Mouse (Mus musculus) lung, adult 2 months (tissue): ENCODE data around the gene Btg3. TPM values are rescaled to one million over a fixed set of nuclear protein-coding genes. Genes with fewer than 3 reads are reported as not detected.

Source experiments
- DNase-seq: peaks from one replicate; pipeline ENCODE4 v3.0.0; 2022
- H3K4me1 ChIP-seq: fragments of 200-500 bp; 2 replicates; pipeline ENCODE4 v1.6.1; 2011; ENCODE audit warnings: low read length; ENCODE audit not compliant: control insufficient read depth, insufficient read depth
- H3K4me3 ChIP-seq: fragments of 200-500 bp; replicated peaks from 2 replicates; pipeline ENCODE3; 2011; ENCODE audit warnings: low read depth, mild to moderate bottlenecking, control low read depth, low read length; ENCODE audit errors: extremely low read depth
- CTCF ChIP-seq: fragments of 200-500 bp; IDR thresholded peaks from 2 replicates; pipeline ENCODE4 v1.5.1; 2011; ENCODE audit warnings: mild to moderate bottlenecking, low read length, control low read depth; ENCODE audit not compliant: insufficient read depth
- POLR2A ChIP-seq: fragments of 200-500 bp; IDR thresholded peaks from 2 replicates; pipeline ENCODE4 v1.6.1; 2011; ENCODE audit warnings: low read depth, mild to moderate bottlenecking, control low read depth, low read length, borderline replicate concordance; ENCODE audit errors: extremely low read depth
- WGBS: fragments of 180-500 bp; shearing (Covaris S2); methylation state at CpG from one replicate; pipeline ENCODE4 v1.1.7; 2018; 5-methylcytosine and 5-hydroxymethylcytosine counted together
- polyA plus RNA-seq: library from polyadenylated mRNA; depleted of rRNA; stranded (reverse); fragments of >200 nt; gene quantifications from 2 replicates; pipeline ENCODE4 v1.2.3, GENCODE M21; 2012; rRNA removed

The Btg3 gene
- polyA plus RNA-seq, 1 experiment: 10.3 TPM

DNA sequence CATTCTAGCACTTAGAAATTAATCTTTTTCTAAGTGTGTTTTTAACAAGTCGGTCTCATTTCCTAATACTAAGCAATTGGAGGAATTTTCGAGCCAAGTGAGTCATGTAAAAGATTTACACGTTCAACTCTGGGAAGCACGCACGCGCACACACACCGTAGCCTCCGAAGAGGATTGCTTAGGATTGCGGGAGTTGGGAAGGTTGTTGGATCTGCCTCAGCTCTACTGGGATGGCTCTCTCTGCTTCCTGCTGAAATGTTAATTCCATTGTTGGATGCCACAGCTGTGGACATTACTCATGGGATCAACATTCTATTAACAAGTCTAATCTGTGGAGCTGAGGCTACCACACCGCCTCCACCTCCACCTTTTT lies 74.3 kb downstream of the Btg3 start:
- Histone ChIP-seq H3K4me3 (peak overlapping the region; percentile 92), H3K4me1 (peaks cover 2% of the 10 kb centered on the region; the same call in 1 of the 2 replicates)
- TF ChIP-seq POLR2A (no peak), CTCF (no peak)
- no peak for DNase-seq
- 11% methylated on average over 10 of the region's 10 CpGs for WGBS

DNA sequence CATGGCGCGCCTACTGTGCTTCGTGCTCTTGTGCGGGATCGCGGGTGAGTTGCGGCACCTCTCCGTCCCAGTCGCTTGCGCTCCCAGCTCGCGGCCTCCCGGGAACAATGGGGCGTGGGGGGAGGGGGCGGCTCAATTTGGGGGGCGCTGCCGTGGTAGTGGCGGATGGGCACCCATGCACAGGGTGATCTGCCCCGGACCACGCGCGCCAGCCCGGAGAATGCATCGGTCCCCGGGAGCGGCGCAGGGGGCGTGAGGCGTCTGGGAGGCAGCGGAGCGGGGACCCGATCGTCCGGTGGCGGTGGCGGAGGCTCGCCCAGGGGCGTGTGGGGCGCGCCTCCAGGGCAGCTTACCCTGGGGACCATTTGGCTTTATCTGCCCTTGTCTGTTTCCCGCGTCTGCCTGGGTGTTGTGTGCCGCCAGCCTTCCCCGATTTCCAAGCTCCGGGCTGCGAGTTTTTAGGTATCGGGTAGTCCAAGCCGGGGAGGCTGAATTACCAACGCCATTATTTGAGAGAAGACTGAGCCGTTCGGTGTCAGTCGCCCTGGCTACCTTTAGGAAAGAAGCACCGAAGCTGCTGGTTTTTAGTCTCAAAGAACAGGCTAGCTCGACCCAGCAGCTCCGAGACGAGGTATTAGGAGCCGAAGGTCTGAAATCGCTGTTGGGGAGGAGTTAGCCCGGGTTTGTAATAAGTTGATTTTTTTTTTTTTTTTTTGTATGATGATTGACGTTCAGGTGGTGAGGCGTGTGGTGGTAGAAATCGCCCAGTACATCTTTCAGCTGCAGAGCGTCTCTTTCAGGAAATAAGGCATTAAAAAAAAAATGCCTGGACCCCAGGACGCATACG lies 74.9 kb downstream of the Btg3 start:
- TF ChIP-seq CTCF (no peak), POLR2A (no peak)
- Histone ChIP-seq H3K4me1 (peaks cover 2% of the 10 kb centered on the region; the same call in 1 of the 2 replicates), H3K4me3 (peak overlapping the region; percentile 92)
- under 1% methylated on average over 65 of the region's 65 CpGs for WGBS
- DNase-seq: peak; percentile 52

GRCm38 (mm10) chr16:78301183-78301830 lies 75.7 kb downstream of the Btg3 start, which contains the start of gene Cxadr:
Gene Cxadr, plus strand, starts transcription at chr16:78301489.
- WGBS: 2% methylated on average over 34 of the region's 34 CpGs
- Histone ChIP-seq H3K4me3 (peak within 1 kb of the TSS; percentile 92), H3K4me1 (peaks cover 2% of the 10 kb centered on the region; the same call in 1 of the 2 replicates)
- TF ChIP-seq POLR2A (peak; percentile 51; the same call in 1 of the 2 replicates), CTCF (no peak)
- DNase-seq: peak; percentile 79

DNA sequence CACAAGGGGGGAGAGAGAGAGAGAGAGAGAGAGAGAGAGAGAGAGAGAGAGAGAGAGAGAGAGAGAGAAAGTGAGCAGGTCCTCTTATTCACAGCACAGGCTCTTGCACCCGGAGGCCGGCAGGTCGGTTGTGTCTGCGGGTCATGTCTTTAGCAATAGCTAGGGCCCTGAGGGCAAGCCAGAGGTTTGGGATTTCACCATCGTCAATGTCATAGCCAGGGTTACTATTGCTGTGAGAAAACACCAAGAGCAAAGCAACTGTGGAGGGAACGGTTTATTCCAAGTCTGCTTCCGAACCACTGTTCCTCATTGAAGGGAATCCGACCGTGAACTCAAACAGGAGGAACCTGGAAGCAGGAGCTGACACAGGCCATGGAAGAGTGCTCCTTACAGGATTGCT lies 80.9 kb downstream of the Btg3 start:
- WGBS: 81% methylated on average over 9 of the region's 9 CpGs
- Histone ChIP-seq H3K4me1 (no peaks in the 10 kb centered on the region; the same call in 1 of the 2 replicates), H3K4me3 (no peak overlapping the region)
- TF ChIP-seq POLR2A (no peak), CTCF (no peak)
- DNase-seq: no peak

DNA sequence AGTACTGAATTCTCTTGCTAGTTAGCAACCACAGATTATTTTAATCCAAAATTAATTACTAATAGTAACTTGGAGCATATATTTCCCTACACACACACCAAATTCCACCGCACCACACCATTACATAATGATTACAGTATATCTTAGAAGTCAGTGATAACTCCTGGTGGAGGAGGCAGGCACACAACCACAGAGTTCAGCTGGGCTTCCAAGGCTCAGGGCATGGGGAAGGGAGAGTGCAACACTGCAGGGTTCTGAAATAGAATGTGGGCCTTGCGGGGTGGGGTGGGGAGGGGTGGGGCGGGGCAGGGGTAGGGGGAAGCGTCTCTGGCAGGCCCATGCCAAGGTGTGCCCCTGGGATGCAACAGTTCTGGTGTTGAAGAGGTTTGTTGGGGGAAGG lies 81.4 kb downstream of the Btg3 start:
- no peak for DNase-seq
- TF ChIP-seq POLR2A (no peak), CTCF (no peak)
- WGBS: 57% methylated on average over 4 of the region's 4 CpGs
- no peak overlapping the region for H3K4me3 ChIP-seq
- no peaks in the 10 kb centered on the region for H3K4me1 ChIP-seq

- H3K4me3 ChIP-seq: no peak overlapping the region
- peak; percentile 2 for DNase-seq
- no peak for TF ChIP-seq CTCF
- TF ChIP-seq POLR2A: no peak
- 49% methylated on average over 5 of the region's 5 CpGs for WGBS
- no peaks in the 10 kb centered on the region for H3K4me1 ChIP-seq
Measured at GRCm38 (mm10) chr16:78294606-78295275, 82.3 kb downstream of the Btg3 start.

GRCm38 (mm10) chr16:78294051-78294450 lies 82.9 kb downstream of the Btg3 start:
- no peaks in the 10 kb centered on the region for H3K4me1 ChIP-seq
- 95% methylated on average over 1 of the region's 1 CpGs for WGBS
- H3K4me3 ChIP-seq: no peak overlapping the region
- TF ChIP-seq POLR2A (no peak), CTCF (no peak)
- DNase-seq: no peak

GRCm38 (mm10) chr16:78283231-78283630 lies 93.8 kb downstream of the Btg3 start:
- no peak overlapping the region for H3K4me3 ChIP-seq
- DNase-seq: no peak
- 56% methylated on average over 5 of the region's 5 CpGs for WGBS
- TF ChIP-seq POLR2A (no peak), CTCF (no peak)
- H3K4me1 ChIP-seq: no peaks in the 10 kb centered on the region

Other genes with a start within 250 kb of the Btg3 start
- gene Cxadr, start 75.7 kb downstream of the Btg3 start, polyA plus RNA-seq: 32.5 and 37.1 TPM in 2 replicates
- gene D16Ertd472e, start 199.5 kb upstream of the Btg3 start, polyA plus RNA-seq: 7.7 and 9.8 TPM in 2 replicates